Mouse (Mus musculus) right cerebral cortex, postnatal 25 days (tissue): ENCODE measurements around the gene Sv2a.
"Not testable (repeated sequence)": the region's sequence is repeated elsewhere in the genome, so short reads cannot be mapped to it uniquely, and the experiment has no call there.

Source experiments
- DNase-seq: peaks from one replicate; pipeline ENCODE4 v3.0.0; 2022

Gene Sv2a

DNA sequence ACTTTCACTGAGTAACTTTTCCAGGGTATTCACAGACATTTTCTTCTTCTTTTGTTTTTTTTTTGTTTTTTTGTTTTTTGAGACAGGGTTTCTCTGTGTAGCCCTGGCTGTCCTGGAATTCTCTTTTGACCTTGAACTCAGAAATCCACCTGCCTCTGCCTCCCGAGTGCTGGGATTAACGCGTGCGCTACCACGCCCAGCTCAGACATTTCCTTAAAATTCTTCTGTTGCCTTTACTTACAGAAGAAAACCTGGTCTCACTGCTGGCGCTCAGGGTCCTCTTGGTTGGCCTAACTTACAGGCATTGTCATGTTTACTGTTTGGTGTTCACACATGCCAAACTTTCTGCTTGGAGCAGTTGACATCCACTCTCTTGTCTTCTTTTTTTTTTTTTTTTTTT is 5.7 kb upstream of the Sv2a start:
- DNase-seq = no peak

DNA sequence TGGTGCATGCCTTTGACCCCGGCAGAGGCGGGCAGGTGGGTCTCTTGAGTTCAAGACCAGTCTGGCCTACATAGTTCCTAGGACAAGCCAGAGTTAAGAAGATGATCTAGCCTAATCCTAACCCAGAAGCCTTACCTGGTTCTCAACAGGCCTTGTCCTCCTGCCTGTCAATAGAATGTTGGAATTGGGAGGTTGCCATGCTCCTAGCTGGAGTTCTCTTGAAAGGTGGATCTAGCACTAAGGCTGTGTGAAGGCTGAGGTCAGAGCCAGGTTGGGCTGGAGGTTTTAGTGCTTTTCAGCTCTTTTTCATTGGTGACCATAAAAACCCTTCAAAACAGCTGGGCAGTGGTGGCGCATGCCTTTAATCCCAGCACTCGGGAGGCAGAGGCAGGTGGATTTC is 2.5 kb upstream of the Sv2a start:
- DNase-seq = no peak

DNA sequence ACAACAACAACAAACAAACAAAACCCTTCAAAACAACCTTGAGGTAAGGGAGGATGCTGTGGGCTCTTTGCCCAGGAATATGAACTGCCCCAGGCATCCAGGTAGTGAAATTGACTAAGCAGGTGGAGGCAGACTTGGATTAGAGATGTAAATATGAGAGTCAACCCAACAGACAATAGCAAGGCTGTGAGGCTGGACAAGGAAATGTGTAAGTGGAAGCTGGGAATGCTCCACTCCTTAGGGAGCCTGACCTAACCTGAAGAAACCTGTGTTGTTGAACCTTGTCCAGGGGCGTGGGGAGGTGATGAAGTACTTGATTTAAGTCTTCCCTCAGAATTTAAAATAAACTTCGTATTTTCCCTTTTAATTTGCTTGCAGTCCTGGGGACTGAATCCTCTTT is 2.0 kb upstream of the Sv2a start:
- DNase-seq = no peak

DNA sequence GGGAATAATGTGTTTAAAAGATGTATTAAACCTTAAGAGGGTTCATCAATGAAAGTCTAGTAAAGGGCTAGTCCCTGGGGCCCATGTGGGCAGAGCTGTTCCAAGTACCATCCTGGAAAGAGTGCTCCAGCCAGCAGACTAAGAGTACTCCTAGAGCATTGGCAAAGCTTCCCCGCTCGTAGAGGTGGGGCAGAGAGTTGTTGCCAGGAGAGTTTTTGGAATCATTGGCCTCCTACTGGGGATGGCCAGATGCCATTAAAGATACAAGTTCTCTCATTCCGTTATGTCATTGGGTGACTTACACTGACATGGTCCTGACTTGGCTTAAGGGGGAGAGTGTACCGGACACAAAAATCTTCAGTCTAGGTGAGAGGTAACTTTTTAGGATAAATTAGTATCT is 1.4 kb upstream of the Sv2a start:
- no peak for DNase-seq

DNA sequence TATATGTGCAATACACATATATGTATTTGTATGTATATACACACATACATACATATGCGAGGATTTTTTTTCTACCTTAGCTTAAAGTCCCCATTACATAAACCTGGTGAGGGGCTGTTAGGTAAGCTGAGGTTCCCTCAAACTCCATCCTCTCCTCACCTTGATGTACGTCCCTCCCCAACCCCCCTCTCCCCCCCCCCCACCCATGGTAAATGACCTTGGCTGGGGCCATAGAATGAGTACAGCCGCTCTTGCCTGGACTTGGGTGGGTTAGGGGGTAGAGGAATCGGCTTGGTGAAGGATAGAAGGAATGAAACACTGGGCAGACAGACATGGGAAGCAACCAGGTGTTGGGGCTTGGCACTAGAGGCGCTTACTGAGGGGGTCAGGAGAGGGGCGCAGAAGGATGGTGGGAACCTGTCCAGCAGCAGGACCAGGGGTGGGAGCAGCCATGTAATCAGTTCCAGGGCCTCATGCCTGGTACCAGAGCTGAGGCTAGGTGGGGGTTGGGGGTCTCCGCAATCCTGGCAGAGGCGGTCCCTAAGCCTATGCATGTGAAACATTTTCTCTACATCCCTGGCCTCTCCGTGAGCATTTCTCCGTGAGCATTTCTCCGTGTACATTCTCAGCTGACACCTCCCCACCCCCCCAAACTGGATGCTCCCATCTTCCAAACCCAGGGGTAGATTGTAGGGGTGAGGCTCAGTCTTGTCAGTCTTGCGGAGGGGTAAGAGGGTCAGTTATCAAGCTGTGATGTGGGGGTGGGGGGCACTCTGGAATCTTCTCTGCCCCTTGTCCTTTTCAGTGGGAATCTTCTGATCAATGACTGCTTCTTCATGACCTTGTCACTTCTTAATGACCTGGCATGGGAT is 795 bp downstream of the Sv2a start:
- DNase-seq = peak; percentile 36

DNA sequence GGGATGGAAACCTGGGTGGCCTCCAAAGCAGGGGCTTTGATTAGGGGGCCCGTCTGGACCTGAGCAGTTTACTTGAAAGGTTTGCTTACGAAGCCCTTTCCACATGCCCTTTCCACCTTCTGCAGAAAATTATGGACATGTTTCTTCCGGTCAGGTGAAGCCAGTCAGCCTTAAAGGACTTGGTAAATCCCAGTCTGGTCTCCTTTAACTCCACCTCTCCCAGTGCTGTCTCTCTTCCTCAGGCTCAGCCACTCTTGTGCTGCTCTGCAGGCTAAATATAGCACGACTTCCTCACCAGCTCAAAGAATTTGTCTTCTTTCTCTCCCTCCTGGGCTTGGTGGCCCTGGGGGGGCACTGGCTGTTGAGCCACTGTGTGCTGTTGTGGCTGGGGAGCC is 1.4 kb downstream of the Sv2a start:
- peak; percentile 35 for DNase-seq

DNA sequence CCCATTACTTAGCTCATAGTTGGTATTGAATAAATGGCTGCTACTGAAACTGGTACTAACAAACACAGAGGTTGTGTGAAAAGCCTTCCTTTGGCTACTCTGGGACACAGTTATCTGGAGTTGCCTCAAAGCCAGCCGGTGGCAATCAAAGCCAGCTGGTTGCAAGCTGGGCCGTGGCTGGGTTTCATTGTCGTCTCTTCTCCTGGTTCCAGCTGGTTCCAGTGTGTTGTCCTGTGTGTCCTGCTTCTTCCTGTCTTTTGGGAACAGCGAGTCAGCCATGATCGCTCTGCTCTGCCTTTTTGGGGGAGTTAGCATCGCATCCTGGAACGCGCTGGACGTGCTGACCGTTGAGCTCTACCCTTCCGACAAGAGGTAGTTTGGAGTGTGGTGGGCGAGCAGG is 12.0 kb downstream of the Sv2a start:
- DNase-seq = no peak

DNA sequence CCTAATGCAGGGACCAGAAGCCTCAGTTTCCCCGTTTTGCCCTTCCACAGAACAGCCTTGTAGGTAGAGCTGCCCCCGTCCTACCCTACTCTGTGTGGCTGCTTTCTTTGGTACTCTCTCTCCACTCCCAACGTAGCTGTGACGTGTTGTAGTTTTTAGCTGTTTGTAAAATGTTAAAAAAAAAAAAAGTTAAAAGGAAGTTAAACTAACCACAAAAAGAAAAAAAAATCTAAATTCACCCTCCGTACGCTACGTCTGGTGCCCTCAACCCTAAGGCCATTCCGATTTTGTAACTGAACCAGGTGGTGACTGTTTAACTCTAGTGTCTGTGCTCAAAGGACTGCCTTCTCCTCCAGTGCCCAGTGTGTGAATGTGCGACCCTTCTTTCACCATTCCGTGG is 14.0 kb downstream of the Sv2a start:
- no peak for DNase-seq

DNA sequence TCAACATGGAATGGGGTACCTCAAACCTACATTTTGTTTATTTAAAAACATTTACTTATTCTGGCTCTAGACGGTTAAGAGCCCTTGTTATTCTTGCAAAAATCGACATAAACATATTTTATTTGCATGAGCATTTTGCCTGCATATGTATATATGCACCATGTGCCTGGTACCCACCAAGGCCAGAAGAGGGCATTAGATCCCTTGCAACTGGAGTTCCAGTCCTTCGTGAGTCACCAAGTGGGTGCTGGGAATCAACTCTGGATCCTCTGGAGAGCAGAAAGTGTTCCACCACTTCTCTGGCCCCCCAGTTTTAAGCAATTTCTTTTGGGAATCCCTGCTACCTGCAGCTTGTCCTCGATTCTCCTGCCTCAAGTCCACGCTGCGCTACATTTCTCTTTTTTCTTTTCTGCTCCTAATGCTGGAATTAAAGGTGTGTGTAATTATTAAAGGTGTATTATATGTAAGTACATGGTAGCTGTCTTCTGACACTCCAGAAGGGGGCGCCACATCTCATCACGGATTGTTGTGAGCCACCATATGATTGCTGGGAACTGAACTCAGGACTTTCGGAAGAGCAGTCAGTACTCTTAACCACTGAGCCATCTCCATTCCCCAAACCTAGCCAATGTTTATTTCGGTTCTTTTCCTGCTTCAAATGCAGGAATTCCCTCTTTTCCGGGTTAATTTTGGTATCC is 14.8 kb downstream of the Sv2a start:
- DNase-seq = no peak

DNA sequence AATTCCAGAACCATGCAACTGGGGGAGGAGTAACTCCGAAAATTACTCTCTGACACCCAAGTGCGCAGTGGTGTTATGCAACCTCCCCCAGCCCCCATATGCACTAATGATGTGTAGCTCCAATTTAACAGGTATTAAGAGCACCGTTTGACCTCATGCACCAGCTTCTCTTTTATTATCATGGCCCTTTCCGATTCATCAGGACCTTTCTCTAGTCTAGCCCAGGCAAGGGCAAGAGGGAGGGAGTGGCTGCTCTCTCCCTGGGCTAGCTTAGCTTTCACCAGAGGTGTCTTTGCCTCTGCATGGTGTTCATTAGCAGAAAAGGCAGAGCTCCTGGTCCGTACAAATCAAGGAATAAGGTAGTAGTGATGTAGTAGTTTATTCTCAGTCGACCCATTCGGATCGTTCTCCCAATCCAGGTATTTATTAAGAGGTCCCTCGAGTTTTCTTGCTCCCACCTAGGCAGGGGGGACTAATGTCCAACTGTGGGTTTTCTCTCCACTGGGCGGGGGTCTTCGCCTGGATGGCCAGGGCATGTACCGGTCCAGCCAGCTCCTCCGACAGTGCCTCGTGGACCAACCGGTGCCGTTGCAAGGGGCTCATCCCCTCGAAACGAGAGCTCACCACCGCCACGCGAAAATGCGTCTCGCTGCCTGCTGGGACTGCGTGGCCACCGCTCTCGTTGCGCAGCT is 15.6 kb downstream of the Sv2a start:
- DNase-seq = no peak

DNA sequence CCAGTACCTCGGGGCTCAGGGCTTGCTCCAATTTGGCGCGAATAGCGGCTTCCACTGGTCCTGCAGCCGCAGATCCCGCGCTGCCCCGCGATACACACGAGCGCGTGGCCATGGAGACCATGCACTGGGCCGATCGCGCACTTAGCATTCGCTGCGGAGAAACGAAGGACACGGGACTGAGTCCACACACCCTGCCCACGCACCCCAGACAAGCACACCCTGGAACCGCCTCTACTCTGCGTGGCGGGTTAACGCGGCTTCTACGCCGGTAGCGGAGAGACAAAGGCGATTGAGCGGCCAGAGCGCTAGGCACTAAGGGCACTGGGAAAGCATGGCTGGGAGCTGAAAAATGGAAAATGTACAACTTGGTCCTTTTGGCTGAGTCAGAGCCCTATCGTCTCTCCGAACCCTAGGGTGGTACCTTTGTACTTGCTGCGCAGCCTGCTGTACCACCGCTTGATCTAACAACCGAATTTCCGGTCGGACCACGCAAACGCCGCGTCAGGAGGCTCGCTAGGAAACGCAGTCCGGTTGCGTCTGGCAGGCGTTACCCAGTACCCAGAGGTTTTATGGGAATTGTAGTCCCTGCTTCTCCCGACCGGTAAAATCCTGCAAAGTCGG is 16.3 kb downstream of the Sv2a start:
- DNase-seq = peak; percentile 92

DNA sequence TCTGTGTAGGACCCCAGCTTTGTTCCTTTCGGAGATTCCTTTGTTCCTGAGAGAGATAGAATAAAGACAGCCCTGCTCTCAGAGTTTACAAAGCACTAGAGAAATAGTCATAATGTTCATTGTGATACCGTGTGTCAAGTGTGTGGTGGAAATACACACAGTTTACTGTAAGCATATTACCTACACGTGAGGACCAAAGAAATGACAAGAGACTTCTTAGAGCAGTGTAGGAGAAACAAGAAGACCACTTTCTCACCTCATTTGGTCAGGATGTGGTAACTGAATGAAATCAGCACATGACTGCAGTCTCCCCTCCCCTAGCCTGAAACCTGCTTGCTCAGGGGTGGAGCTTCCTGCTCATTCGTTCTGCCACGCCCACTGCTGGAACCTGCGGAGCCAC is 17.2 kb downstream of the Sv2a start:
- no peak for DNase-seq

DNA sequence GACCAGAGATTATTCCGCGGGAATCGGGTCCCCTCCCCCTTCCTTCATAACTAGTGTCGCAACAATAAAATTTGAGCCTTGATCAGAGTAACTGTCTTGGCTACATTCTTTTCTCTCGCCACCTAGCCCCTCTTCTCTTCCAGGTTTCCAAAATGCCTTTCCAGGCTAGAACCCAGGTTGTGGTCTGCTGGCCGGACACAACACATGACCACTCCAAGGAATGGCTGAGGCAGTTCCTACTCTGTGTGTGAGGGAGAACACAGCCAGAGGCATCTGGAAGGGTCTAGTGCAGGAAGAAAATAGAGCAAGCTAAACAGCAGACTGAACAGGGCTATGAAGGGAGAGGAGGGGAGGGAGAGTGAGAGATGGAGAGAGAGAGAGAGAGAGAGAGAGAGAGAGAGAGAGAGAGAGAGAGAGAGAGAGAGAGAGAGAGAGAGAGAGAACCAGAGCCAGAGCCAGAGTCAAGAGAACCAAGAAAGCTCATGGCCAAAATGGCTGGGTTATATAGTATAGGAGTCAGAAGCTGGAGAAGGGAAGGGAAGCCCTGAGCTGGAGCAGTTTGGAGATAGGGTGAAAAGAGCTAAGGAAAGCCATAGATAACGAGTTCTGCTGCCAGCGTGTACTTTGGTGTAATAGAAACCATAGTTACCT is 17.8 kb downstream of the Sv2a start:
- not testable (repeated sequence) for DNase-seq

DNA sequence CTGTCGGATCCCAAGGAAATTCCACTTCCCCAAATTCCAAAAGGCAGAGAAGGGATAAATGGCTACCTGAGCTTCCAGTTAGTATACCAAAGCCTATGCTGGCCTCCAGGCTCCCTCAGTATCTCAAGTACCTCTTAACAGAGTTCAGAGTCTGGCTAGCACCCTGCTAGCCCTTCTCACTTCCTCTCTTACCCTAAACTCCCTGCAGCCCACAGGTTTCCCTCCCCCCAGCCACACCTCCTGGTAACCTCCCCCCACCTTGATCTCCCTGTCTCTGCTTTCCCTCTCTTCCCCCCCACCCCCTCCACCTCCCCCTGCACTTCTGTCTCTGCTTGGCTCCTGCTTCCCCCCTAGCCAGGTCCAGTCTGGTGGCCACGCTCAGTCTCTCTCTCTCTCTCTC is 18.8 kb downstream of the Sv2a start:
- no peak for DNase-seq

DNA sequence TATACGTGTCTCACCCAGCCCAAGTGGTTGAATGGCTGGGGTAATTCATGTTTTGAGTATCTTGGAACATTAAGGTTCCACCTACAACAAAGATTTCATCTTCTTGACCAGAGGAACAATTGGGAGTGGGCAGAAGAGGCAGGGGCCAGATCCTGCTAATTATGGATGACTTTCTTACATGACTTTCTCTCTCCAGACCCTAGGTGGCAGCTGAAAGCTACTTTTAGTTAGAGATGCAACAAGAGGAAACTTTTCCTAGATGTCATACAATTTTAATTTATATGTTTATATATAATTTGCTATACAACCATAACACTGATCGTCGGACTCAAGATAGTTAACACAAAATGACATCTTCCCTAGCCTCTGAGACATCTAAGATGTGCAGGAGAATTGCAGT is 26.9 kb downstream of the Sv2a start:
- no peak for DNase-seq

DNA sequence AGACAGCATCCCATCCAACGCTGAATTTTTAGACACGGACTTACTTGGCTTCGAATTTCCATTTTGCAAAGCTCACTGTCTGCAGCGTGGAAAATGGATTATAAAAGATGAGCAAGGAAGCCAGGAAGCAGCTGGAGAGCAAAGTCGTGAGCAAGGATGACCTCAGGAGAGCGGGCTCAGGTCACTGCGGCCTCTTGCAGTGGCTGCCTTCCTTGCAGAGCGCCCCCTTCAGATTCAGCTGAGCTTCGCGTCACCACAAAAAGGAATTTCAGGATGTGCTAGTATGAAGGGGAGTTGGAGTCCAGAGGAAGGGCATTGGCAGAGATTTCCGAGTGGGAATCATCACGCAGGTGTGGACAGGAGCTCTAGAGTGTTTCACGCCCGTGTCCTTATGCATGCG is 28.3 kb downstream of the Sv2a start:
- no peak for DNase-seq

DNA sequence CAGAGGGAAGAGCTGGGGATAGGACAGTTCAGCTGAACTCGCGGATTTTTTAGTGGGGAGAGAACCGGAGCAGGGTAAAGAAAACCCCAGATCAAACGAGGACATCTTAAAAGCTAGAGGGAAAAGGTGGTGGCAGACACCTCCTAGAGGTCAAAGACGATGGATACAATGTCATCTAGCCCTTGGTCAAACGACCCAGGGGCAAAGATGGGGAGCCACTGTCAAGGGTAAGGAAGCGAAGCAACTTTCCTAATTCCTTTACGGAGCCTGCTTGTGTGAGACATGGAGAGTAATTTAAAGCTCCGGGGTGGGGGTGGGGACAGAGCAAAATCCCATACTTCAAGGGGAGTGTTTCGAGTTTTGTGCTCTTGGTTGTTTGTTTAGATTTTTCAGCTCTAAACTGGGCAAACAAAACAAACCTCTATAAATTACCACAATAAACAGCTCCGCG is 38.3 kb downstream of the Sv2a start:
- DNase-seq = peak; percentile 24

DNA sequence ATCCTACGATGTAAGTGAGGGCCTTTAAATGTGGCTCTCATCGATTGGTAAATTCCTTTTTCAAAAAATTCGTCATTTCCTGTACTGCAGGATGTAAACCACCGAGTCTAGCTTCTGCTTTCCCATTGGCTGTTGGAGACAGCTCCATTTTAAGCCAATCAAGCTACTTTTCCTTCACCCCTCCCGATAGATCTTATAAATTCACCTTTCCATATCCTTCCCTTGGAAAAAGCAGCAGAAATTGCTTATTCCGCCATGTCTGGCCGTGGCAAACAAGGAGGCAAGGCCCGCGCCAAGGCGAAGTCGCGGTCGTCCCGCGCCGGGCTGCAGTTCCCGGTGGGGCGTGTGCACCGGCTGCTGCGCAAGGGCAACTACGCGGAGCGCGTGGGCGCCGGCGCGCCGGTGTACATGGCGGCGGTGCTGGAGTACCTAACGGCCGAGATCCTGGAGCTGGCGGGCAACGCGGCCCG is 38.7 kb downstream of the Sv2a start, which contains the start of the genes Bola1 and Hist2h2ab:
Bola1 (minus strand) TSS at position 49 of the 470 bp plus-strand sequence.
Hist2h2ab (plus strand) TSS at position 205 of the 470 bp plus-strand sequence.
- peak; percentile 85 for DNase-seq

DNA sequence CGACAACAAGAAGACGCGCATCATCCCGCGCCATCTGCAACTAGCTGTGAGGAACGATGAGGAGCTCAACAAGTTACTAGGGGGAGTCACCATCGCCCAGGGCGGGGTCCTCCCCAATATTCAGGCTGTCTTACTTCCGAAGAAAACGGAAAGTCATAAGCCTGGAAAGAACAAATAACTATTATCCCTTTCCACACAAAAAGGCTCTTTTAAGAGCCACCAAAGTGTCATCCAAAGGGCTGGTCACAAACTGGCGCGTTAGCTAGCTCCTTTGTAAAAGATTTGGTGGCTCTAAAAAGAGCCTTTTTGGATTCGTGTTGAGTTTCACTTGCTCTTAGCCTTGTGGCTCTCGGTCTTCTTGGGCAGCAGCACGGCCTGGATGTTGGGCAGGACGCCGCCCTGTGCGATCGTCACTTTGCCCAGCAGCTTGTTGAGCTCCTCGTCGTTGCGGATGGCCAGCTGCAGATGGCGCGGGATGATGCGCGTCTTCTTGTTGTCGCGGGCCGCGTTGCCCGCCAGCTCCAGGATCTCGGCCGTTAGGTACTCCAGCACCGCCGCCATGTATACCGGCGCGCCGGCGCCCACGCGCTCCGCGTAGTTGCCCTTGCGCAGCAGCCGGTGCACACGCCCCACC is 39.3 kb downstream of the Sv2a start:
- peak; percentile 80 for DNase-seq

DNA sequence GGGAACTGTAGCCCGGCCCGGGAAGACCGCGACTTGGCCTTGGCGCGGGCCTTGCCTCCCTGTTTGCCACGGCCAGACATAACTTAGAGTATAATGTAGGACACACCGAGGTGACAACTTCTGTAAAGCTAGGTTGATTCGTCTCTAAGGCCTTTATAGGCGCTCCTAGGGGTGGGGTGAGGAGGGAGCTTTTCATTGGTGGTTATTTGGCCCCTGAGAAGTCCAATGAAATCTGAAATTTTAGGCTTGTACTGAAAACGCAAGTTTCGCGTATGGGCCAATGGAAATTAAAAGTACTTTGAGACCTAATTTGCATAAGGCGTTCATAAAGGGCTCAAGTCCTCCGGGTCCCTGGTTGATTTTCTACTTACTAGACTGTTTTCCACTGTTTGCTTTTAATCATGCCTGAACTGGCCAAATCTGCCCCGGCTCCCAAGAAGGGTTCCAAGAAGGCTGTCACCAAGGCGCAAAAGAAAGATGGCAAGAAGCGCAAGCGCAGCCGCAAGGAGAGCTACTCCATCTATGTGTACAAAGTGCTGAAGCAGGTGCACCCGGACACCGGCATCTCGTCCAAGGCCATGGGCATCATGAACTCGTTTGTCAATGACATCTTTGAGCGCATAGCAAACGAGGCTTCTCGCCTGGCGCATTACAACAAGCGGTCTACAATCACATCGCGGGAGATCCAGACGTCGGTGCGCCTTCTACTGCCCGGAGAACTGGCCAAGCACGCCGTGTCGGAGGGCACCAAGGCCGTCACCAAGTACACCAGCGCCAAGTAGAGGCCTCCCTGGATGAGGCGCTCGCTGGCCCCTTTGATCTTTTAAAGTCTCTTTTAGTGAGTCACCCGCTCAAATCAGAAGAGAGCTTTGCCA is 40.1 kb downstream of the Sv2a start, which contains the start of the genes Hist2h2ac and Hist2h2be:
Hist2h2ac (minus strand) TSS at position 116 of the 875 bp plus-strand sequence.
Hist2h2be (plus strand) TSS at position 355 of the 875 bp plus-strand sequence.
- DNase-seq = peak; percentile 73

DNA sequence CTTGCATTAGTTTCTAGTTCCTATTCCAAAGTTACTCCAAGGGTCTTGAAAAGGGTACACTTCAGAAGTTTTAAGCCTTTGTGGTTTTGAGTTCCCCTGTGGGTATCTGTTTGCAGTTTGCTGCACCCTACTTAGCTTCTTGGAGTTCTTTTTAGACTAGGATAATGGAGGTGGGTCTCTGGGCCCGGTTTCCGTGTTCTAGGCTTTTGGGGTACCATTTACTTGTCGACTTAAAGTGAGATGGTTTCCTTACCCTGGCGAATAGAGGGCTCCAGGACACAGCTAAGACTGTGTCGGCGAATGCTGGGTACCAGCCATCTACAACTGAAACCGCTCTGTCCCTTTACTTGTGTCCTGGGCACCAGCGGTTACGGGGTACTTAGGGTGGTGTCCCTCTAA is 40.7 kb downstream of the Sv2a start:
- DNase-seq = peak; percentile 19
